Mouse (Mus musculus) testis, adult 2 months (tissue): ENCODE measurements around the gene Dapk1. TPM values are rescaled to one million over a fixed set of nuclear protein-coding genes. Genes with fewer than 3 reads are reported as not detected.

Source experiments
- H3K27ac ChIP-seq: fragments of 200-500 bp; 2 replicates; pipeline ENCODE4 v1.5.1; 2012; ENCODE audit warnings: low read depth, low read length; ENCODE audit not compliant: control insufficient read depth, insufficient read depth
- H3K27me3 ChIP-seq: fragments of 200-500 bp; 2 replicates; pipeline ENCODE4 v1.6.1; 2012; ENCODE audit warnings: mild to moderate bottlenecking, low read length, moderate library complexity; ENCODE audit not compliant: control insufficient read depth, insufficient read depth
- H3K36me3 ChIP-seq: fragments of 200-500 bp; 2 replicates; pipeline ENCODE4 v1.6.1; 2012; ENCODE audit warnings: mild to moderate bottlenecking, low read length; ENCODE audit not compliant: control insufficient read depth, insufficient read depth
- H3K4me1 ChIP-seq: fragments of 200-500 bp; 2 replicates; pipeline ENCODE4 v1.6.1; 2012; ENCODE audit warnings: low read length; ENCODE audit not compliant: control insufficient read depth, insufficient read depth
- H3K4me3 ChIP-seq: fragments of 200-500 bp; 2 replicates; pipeline ENCODE4 v1.5.1; 2012; ENCODE audit warnings: low read depth, mild to moderate bottlenecking, low read length, moderate library complexity, mixed read lengths; ENCODE audit not compliant: control insufficient read depth
- CTCF ChIP-seq: fragments of 200-500 bp; IDR thresholded peaks from 2 replicates; pipeline ENCODE4 v1.5.1; 2012; ENCODE audit warnings: low read depth, mild to moderate bottlenecking, inconsistent platforms, low read length, moderate library complexity; ENCODE audit not compliant: control insufficient read depth, insufficient read depth, insufficient replicate concordance
- POLR2A ChIP-seq: fragments of 200-500 bp; IDR thresholded peaks from 2 replicates; pipeline ENCODE4 v1.6.1; 2012; ENCODE audit warnings: low read depth, mild to moderate bottlenecking, inconsistent platforms, low read length, moderate library complexity; ENCODE audit not compliant: control insufficient read depth
- polyA plus RNA-seq: library from polyadenylated mRNA; depleted of rRNA; stranded (reverse); fragments of >200 nt; gene quantifications from 2 replicates; pipeline ENCODE4 v1.2.3, GENCODE M21; 2012

Gene Dapk1
- polyA plus RNA-seq, 1 experiment, result 2.6 TPM

DNA sequence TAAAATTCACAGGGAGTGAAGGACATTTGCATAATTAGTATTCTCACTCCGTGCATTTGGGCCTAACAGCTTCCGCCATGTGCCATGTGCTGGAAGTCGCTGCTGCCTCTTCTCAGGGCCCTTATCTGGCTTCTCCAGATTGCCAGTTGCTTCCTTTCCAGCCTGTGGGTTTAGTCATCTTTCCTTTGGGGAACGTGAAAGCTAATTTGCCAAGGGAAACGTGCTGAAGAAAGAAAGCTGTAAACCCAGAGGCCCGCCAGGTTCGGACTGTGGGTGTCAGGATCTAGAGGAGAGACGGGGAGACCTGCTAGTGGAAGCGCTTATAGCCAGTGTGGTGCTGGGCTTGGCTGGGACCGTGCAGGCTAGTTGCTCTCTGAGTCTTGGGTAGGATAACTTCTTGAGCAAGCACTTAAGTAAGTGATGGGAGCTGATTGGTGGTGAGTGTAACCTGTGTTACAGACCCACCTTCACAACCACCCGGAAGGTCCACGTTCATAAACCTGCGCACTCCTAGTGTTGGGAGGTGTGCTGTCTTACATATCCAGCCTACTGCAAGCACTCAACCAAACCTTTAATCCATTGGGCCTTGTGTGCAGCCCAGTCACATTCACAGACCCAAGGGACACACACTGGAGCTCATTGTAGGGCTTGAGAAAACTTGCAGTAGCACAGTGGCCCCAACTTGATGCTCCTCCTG, 141.8 kb downstream of the Dapk1 start:
- TF ChIP-seq POLR2A (no peak), CTCF (no peak)
- H3K27ac ChIP-seq, result no peak overlapping the region
- no peaks in the 10 kb centered on the region for H3K4me1 ChIP-seq
- H3K27me3 ChIP-seq, result no peaks in the 10 kb centered on the region
- H3K4me3 ChIP-seq, result no peak overlapping the region
- H3K36me3 ChIP-seq, result no peaks in the 10 kb centered on the region

DNA sequence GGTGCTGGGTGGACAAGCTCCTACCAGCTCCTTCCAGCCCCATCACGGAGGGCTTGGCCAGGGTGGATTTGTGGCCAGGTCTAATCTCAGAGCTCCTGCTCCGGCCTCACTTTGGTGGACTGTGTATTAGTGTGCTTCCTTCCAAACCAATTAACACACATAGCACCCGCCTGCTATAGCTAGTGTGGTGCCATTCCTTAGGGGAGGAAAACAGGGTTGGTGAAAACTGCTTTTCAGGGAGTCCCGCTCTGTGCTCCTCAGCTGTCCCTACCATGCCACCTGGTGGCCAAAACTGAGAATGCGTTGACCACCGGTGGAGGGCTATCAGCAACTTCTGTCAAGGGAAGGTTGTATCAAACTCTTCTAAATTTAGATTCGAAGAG, 142.3 kb downstream of the Dapk1 start:
- Histone ChIP-seq H3K27ac (no peak overlapping the region), H3K36me3 (no peaks in the 10 kb centered on the region), H3K4me1 (no peaks in the 10 kb centered on the region), H3K27me3 (no peaks in the 10 kb centered on the region), H3K4me3 (no peak overlapping the region)
- TF ChIP-seq CTCF (peak; percentile 95), POLR2A (no peak)

DNA sequence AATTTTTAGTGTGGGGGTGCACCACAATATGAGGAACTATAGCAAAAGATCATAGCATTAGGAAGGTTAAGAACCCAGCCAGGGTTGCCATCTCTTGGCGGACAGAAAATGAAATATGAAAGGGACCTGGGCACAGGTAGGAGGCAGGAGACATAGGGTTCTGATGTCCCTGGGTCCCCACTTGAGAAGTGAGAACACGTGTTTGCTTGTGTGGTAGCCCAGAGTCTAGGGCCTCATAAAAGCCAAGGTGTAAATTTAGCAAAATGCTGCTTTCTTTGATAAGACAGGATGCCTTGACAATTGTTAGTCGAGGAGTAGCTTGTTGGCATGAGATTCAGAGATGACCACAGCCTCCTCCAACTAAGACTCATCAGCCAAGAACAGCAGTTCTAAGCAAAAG, 143.0 kb downstream of the Dapk1 start:
- no peak for TF ChIP-seq CTCF
- no peak for TF ChIP-seq POLR2A
- H3K36me3 ChIP-seq, result no peaks in the 10 kb centered on the region
- H3K4me3 ChIP-seq, result no peak overlapping the region
- H3K4me1 ChIP-seq, result no peaks in the 10 kb centered on the region
- H3K27me3 ChIP-seq, result no peaks in the 10 kb centered on the region
- H3K27ac ChIP-seq, result no peak overlapping the region

DNA sequence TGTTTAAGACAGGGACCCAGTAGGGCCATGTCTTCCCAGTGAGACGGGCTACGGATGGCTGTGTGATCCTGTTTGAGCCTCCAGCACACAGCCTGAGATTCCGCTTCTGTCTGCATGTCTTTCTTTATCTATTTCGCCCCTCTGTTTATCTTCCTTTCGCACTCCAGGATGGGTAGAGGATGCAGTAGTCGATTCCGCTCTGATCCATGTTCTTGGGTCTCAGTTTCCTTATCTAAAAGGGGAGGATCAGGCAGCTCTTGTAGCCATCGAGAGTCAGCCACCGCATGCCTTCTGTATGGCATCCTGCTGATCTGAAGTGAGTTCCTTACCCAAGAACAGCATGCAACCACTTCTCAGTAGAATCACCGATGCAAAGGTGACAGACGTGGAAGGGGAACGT, 143.6 kb downstream of the Dapk1 start:
- Histone ChIP-seq H3K4me1 (no peaks in the 10 kb centered on the region), H3K4me3 (no peak overlapping the region), H3K36me3 (no peaks in the 10 kb centered on the region), H3K27me3 (no peaks in the 10 kb centered on the region), H3K27ac (no peak overlapping the region)
- TF ChIP-seq POLR2A (no peak), CTCF (no peak)

DNA sequence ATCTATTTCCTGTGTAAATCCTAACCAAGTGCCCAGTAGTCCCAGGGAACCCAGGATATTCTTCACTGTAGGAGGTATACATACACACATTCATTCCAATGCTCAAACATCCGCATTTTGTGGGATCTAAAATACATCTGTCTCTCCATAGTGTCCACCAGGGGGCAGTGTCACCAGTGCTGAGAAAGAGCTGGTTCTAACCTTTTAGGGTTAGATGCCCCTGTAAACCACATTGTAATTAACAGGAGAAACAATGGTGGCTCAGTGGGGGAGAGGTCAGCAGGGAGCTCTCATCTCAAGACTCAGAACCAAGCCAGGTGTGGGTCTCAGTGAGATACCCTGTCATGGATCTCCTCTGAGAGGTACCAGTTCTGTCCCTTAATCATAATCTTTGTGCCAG, 144.5 kb downstream of the Dapk1 start:
- Histone ChIP-seq H3K4me1 (no peaks in the 10 kb centered on the region), H3K27me3 (no peaks in the 10 kb centered on the region), H3K36me3 (no peaks in the 10 kb centered on the region), H3K4me3 (no peak overlapping the region), H3K27ac (no peak overlapping the region)
- TF ChIP-seq CTCF, result no peak
- no peak for TF ChIP-seq POLR2A

DNA sequence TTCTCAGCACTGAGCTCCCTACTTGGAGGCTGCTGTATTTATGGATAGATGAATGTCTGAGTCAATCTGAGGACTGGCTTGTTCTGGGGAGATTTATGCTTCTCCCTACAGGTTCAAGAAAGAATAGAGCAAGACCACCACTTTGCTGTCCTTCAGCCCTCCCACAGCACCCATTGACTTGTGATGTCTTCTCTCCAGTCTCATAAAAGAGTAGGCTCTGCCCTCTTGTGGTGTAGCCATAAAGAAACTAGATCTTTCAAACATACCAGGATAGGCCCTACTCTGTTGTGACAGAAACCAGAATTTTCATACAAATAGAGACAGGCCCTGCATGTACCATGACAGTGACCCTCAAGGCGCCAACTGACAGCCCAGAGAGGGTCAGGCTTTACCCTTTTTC, 145.5 kb downstream of the Dapk1 start:
- TF ChIP-seq POLR2A, result no peak
- H3K27ac ChIP-seq, result no peak overlapping the region
- H3K36me3 ChIP-seq, result no peaks in the 10 kb centered on the region
- H3K27me3 ChIP-seq, result no peaks in the 10 kb centered on the region
- H3K4me3 ChIP-seq, result no peak overlapping the region
- no peaks in the 10 kb centered on the region for H3K4me1 ChIP-seq

DNA sequence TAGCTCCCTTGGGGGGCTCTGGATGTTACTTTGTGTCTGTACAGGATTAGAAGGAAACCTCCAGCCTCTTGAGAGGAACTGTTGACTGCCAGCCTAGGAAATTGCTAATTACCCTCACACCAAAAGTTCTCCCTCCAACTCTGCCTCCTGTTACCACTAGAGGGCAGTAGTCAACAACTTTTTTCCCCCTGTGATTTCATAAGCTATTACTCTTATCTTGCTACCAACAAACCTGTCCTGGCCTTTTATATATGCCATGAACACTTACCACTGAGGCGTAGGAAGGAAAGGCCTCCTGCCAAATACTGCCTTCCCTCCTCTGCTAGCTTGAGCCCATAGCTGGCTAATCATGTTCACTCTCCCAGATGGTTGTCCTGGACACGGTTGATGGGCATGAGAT, 146.8 kb downstream of the Dapk1 start:
- Histone ChIP-seq H3K36me3 (no peaks in the 10 kb centered on the region), H3K27me3 (no peaks in the 10 kb centered on the region), H3K4me3 (no peak overlapping the region), H3K27ac (no peak overlapping the region), H3K4me1 (no peaks in the 10 kb centered on the region)
- TF ChIP-seq POLR2A, result no peak
- TF ChIP-seq CTCF, result no peak

DNA sequence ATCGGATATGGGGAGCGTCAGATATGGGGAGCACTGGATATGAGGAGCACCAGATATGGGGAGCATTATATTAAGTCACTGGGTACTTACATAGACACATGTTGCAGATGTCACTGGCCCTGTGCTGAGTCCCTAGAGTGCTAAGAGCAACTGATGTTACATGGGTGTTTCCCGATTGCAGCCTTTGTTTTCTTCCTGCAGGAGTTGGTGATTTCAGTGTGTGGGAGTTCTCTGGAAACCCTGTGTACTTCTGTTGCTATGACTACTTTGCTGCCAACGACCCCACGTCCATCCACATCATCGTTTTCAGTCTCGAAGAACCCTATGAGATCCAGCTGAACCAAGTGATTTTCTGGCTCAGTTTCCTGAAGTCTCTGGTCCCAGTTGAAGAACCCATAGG, 149.2 kb downstream of the Dapk1 start:
- H3K4me3 ChIP-seq, result no peak overlapping the region
- no peaks in the 10 kb centered on the region for H3K27me3 ChIP-seq
- no peaks in the 10 kb centered on the region for H3K36me3 ChIP-seq
- no peak for TF ChIP-seq POLR2A
- TF ChIP-seq CTCF, result no peak
- H3K27ac ChIP-seq, result no peak overlapping the region
- H3K4me1 ChIP-seq, result no peaks in the 10 kb centered on the region
